Mouse (Mus musculus) urinary bladder, adult 18-20 months (tissue): ENCODE data around the gene 4931406P16Rik.

Source experiments
- DNase-seq, 2 experiments: peaks; one replicate each; pipeline ENCODE4 v3.0.0; 2022; ENCODE audit warnings: low spot score in 2 of 2, mixed read lengths in 2 of 2

4931406P16Rik gene

GRCm38 (mm10) chr7:34250738-34251137, 62.6 kb downstream of the 4931406P16Rik start, which contains the start of gene Gm6096:
Gm6096 (plus strand) TSS chr7:34251038.
- no peak for DNase-seq

GRCm38 (mm10) chr7:34246870-34247499, 66.4 kb downstream of the 4931406P16Rik start:
- DNase-seq = no peak

DNA sequence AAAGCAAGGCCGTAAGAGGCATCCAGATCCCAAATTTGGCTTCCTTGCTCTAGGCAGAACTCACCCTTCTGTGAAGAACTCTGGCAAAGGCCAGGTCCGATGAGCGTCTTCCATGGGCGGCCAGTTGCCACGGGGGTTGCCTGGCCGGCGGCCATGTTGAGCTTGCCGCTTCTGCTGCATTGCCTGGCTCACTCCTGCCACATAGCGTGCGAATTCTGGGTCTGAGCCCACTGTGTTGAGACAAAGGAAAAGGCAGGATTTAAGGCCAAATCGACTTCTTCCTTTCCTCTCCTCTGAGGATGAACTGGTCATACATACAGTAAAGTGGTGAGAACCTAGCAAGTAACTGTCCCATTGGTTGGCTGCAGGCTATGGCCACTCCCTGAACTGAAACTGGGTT, 71.2 kb downstream of the 4931406P16Rik start:
- DNase-seq = no peak

DNA sequence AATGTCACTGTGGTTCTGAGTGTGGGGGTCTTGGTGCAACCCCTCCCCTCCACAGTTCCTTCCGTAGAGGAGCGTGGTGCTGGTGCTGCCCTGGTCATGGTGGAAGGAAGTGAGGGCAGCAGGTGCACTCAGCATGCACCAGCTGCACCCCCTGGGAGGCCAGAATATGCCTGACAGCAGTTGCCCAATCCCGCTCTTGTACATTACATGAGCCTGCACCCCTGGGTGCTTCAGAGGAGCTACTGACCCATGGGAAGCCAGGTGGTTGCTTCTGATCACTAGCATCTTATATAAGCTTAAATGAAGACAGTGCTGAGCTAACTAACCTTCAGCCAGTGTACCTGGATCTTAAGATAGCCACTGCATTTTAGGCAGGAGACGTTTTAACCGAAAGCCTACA, 75.3 kb downstream of the 4931406P16Rik start:
- no peak for DNase-seq

GRCm38 (mm10) chr7:34235602-34236001, 77.7 kb downstream of the 4931406P16Rik start:
- no peak for DNase-seq

DNA sequence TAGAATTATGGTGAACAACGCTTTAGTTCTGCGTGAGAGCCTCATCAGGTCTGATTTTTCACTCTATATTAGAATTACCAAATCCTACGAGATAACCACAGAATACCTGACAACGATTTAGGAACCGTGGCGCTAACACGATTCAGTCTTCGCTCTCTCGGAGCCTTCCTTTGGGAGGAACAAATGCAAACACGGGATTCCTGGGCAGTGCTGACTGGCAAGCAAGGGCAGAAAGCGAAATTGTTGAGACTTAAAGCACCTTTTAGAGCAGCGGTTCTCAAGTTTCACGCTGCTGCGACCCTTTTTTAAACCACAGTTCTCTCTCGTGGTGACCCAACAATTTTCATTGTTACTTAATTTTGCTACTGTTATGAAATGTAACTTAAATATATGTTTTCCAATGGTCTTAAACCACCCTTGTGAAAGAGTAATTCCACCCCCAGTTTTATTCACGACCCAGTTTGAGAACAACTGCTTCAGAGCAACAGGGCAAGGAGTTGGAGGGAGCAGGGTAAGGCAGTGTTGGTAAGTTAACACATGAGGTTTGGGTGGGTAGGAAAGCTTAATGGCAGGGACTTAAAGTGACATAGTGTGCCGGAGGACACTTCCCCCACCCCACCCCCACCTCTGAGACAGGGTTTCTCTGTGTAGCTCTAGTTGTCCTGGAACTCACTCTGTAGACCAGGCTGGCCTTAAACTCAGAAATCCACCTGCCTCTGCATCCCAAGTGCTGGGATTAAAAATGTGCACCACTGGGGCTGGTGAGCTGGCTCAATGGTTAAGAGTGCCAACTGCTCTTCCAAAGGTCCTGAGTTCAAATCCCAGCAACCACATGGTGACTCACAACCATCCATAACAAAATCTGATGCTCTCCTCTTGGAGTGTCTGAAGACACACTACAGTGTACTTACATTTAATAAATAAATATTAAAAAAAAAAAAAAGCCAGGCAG, 78.5 kb downstream of the 4931406P16Rik start:
- DNase-seq = no peak

DNA sequence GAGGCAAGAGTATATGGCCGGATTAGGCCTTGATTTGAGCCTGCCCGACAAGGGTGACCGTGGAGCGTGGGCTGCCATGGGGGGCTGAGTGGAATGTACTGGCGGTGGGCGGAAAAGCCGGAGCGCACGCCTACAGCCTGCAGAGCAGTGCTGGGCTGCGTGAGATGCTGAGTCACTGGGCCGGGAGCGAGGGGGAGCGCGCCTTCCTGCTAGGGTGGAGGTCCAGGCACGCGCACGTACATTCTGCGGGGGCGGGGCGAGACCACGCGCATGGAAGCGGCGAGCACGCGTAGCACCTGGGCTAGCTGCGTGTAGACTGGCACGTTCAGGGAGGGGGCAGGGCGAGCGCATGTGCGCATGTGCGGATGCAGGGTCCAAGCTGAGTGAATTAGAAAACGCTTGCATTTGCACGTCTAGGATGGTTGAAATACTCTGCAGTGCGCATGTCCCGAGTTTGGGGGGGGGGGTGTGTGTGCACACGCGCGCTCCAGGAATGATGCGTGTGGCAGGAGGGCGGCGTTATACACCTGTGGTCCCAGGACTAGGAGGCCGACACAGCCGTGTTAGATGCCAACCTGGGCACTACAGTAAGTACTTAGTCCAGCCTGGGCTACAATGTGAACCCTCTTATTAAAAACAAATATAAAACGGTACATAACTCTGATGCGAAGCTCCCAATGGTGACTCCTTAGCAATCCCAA, 79.3 kb downstream of the 4931406P16Rik start:
- DNase-seq = peak; percentile 99 to 100

- DNase-seq = no peak
Measured at GRCm38 (mm10) chr7:34232785-34233725, 80.3 kb downstream of the 4931406P16Rik start.

DNA sequence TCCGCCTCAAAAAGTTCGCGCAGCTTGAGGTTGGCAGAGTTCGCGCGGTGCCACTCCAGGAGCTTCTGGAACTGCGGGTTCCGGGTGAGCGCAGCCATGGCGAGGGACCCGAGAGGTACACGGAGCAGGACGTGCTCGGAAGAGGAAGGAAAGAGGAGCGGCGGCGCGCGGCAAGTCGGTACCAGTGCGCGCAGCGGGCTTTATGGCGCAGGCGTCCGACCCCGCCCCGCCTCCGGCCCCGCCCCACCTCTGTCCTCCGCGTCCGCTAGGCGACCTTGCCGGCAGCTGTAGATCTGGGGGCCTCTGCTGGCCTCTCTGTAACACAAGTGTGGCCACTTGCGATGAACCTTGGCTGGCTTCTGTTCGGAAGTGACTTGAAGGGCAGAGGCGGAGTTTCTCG, 83.2 kb downstream of the 4931406P16Rik start, which contains the start of gene Gpi1:
Gene Gpi1 (minus strand): TSS at position 221 of the 400 bp plus-strand sequence.
- peak in 1 of 2 experiments; percentile 71 for DNase-seq

GRCm38 (mm10) chr7:34229691-34230111, 83.7 kb downstream of the 4931406P16Rik start:
- DNase-seq = peak; percentile 36 to 56

DNA sequence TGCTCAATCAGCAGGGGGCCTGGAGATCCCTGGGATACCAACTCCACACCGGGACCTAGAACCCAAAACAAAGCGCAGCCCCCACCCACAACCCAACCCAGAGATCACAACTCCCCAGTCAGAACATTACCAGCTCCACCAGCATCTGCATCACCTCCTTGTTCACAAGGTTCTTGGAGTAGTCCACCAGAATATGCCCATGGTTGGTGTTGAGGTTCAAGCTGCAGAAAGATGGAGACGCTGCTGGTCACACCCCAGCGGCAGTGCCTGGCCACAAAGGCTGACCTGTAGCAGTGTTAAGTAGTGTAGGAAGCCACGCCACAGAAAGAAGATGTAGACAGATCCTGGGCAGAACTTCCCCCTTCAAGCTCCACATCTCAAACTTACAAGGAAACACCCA, 84.2 kb downstream of the 4931406P16Rik start:
- DNase-seq = no peak

- DNase-seq = no peak
Measured at GRCm38 (mm10) chr7:34228641-34229040, 84.7 kb downstream of the 4931406P16Rik start.

- DNase-seq = no peak
Measured at GRCm38 (mm10) chr7:34226846-34227245, 86.5 kb downstream of the 4931406P16Rik start.

GRCm38 (mm10) chr7:34226086-34226485, 87.3 kb downstream of the 4931406P16Rik start:
- DNase-seq = no peak

- DNase-seq = no peak
Measured at GRCm38 (mm10) chr7:34224308-34224707, 89.0 kb downstream of the 4931406P16Rik start.

DNA sequence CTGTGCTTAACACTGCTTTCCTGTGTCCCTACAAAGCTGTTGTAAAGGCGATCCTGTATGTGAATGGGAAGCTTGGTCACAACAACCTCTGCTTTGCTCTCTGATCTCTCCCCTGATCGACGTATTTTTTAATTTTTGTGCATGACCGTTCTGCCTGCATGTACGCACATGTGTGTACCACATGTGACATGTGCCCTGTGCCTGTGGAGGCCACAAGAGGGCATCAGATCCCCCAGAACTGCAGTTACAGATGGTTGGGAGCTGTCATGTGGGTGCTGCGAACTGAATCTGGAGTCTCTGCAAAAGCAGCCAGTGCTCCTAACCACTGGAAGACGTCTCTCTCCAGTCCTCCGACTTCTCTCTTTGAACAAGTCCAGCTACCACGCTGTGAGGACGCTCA, 91.0 kb downstream of the 4931406P16Rik start:
- no peak for DNase-seq

DNA sequence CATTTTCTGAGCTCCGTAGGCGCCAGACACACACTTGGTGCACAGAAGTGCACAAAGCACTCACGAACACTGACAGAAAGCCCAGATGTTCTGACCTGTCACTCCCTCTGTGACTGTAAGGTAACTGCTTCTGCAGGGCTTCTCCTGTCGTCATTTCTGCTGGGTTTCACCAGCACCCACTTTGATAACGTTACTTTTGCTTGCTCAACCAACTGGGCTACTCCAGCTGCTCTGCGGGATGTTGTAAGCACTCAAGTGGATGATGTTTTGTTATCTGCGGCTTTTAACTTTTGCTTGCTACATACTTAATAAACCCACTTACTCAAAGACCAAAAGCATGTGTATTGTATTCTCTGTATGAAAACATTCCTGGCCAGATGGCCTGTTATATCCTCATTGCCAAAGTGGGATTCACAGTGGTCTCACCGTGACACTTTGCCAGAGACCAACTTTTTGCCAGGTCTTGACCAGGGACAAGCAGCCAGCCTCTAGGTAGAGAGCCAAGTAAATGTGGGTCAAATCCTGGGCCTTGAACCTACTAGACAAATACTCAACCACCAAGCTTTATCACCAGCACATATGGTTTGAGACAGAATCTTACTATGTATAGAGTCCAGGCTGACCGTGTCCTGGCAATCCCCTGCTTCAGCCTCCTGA, 91.6 kb downstream of the 4931406P16Rik start:
- DNase-seq = no peak

GRCm38 (mm10) chr7:34218496-34218895, 94.9 kb downstream of the 4931406P16Rik start:
- DNase-seq = no peak

DNA sequence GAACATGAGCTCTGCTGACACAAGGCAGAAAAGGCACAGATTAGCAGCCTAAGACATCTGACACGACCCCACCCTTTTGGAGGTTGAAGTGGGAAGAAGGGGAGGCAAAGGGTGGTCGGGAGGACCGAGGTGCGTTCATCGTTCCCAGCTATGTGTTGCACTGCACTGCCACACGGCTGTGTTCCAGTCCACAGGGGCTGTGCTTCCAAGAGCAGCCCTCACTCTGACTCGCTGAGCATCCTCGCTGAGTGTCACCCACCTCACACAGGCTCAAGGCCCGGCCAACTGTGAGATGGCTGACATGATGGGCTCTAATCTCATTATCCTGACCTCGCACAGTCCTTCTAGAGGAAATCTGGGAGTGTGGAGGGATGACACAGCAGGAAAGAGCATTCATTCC, 96.9 kb downstream of the 4931406P16Rik start:
- no peak for DNase-seq

GRCm38 (mm10) chr7:34215481-34215880, 97.9 kb downstream of the 4931406P16Rik start:
- no peak for DNase-seq
